Mouse (Mus musculus) right cerebral cortex, postnatal 25 days (tissue): ENCODE measurements at regions not wholly inside any gene's neighbourhood (a gene's known extent, or its start where the extent isn't known, plus 50 kb on each side); places are given as distances from the start of the nearest gene placed in this dataset.

Experiments
- DNase-seq: peaks from one replicate; pipeline ENCODE4 v3.0.0; 2022

DNA sequence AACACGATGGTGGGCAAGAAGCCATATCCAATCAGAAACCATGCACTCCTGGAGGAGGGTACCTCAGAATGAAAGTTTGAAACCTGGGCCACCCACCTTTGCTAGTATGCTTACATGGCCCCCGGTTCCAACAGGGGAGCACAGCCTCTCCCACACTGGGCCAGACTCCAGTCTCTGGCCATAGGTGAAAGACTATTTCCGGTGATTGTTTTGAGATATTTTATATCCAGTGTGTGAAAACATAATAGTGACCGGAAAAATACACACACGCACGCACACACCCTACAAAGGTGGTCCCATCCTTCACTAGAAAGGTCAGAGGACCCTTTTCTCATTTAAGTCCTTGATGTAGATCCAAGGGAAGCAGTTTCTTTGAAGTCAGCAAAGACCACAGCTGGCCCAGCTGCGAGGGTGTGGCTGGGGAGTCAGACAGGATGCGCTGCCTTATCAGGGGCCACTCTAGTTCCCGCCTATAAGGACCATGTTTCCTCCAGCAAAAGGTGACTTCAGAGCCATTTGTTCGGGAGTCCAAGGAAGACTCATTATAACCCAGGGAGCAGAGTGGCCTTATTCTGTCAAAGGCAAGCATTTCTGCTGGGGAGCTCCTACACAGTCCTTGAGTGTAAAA, 206.0 kb downstream of the Zfp36l1 start:
- DNase-seq, result no peak

- no peak for DNase-seq
Measured at GRCm38 (mm10) chr12:79905828-79906737, 206.7 kb downstream of the Zfp36l1 start.

DNA sequence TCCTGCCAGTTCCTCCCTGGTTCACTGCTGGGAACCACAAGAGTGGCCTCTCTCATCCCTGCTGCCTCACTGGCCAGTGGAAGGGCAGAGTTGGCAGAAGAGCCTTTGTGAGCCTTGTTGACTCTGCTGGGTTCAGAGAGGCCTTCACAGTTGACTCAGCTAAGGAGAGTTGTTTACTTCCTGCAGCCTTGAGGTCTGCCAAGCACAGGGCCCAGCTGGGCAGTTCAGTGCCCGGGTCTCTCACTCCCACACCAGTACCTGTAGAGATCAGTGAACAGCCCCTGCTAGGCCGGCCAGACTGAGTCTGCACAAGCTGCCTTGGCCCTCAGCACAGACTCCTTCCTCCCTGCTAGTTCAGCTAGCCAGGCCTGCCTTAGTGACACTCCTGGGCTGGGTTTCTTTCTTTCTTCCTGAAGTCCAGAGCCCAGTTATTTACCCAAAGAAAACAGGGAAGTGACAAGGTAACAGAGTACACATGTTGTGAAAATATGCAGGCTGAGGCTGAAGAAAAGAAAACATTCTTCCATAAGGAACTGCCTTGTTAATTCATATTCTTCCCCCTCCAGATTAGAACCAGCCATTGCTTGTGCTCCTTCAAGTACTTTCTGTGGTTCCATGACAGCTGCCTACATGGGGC, 207.8 kb downstream of the Zfp36l1 start:
- no peak for DNase-seq

- no peak for DNase-seq
Measured at GRCm38 (mm10) chr12:79902761-79903160, 210.1 kb downstream of the Zfp36l1 start.

- no peak for DNase-seq
Measured at GRCm38 (mm10) chr12:79902163-79902562, 210.7 kb downstream of the Zfp36l1 start.

GRCm38 (mm10) chr12:79898198-79898930, 214.4 kb downstream of the Zfp36l1 start:
- DNase-seq, result no peak

- DNase-seq, result no peak
Measured at GRCm38 (mm10) chr12:79895975-79896374, 216.8 kb downstream of the Zfp36l1 start.

- DNase-seq, result no peak
Measured at GRCm38 (mm10) chr12:79895324-79895723, 217.5 kb downstream of the Zfp36l1 start.

- no peak for DNase-seq
Measured at GRCm38 (mm10) chr12:79892871-79893270, 219.9 kb downstream of the Zfp36l1 start.

GRCm38 (mm10) chr12:79891942-79892341, 220.9 kb downstream of the Zfp36l1 start:
- DNase-seq, result no peak

- no peak for DNase-seq
Measured at GRCm38 (mm10) chr12:79890887-79891286, 221.9 kb downstream of the Zfp36l1 start.

DNA sequence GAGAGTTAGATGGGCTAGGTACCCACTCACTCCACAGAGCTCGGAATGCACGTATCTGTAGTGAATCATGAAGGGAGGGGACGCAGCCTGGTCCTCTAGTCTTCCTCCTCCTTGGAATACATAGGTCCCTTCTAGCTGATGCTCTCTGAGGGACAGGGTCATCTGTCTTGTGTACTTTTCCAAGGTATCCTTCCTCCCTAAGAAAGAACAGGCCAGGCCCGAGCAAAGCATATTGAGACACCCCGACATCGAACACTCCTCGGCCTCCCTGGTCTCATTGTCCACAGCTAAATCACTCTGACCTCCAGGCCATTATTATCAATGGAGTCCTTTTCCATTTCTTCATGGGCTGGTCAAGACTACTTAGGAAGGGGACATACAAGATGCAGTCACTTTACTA, 222.5 kb downstream of the Zfp36l1 start:
- DNase-seq, result no peak

- DNase-seq, result no peak
Measured at GRCm38 (mm10) chr12:79888812-79889211, 224.0 kb downstream of the Zfp36l1 start.

- no peak for DNase-seq
Measured at GRCm38 (mm10) chr12:79888086-79888485, 224.7 kb downstream of the Zfp36l1 start.

- DNase-seq, result no peak
Measured at GRCm38 (mm10) chr12:79887225-79887886, 225.5 kb downstream of the Zfp36l1 start.

GRCm38 (mm10) chr12:79886494-79886893, 226.3 kb downstream of the Zfp36l1 start:
- no peak for DNase-seq

- no peak for DNase-seq
Measured at GRCm38 (mm10) chr12:79885286-79885685, 227.5 kb downstream of the Zfp36l1 start.

DNA sequence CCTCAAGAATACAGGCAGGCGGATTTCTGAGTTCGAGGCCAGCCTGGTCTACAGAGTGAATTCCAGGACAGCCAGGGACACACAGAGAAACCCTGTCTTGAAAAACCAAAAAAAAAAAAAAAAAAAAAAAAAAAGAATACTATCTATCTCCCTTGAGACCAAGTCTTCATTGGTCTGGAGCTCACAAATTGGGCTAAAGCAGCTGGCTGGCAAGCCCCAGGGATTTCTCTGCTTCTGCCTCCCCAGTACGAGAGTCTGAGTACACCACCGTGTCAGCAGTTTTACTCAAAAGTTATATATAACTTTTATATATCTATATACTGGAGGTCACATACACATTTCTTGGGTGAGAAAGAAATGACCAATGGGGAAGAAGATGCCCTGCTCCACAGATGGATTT, 229.2 kb downstream of the Zfp36l1 start:
- no peak for DNase-seq

DNA sequence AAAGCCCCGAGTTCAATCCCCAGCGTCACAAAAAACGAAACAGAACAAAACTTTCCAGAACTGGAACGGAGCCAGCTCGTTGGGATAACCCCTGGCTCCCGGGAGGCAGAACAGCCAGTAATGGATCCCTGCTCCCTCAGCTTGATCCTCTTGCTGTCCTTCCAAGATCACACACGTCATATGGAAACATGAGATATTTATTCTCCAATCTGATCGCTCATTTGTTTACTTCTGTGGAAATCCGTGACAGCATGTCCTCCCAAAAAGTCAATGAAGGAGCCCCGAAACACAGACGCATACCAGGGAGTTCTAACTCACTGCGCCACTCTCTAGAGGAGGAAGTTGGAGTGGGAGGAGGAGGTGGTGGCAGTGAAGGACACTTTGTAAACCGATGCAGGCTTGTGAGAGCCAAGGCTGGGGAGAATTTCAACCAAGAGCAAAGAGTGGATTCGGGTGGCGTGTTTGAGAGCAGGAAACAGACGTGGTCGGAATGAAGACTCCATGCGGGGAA, 232.0 kb downstream of the Zfp36l1 start:
- DNase-seq, result no peak

DNA sequence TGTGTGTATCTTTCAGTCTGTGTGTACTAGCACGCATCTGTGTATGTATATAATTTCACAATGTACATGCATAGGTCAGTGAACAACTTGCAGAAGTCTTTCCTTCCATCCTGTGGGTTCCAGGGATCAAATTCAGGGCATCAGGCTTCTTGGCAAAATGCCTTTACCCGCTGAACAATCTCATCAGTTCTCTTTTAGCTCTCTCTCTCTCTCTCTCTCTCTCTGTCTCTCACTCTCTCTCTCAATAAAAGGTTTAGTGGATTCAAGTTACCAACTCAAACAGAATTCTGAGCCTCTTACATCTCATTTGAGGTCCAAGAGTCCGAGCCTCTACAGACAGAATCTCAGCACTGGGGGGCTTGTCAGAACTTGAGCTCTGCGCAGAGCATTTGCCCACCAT, 232.5 kb downstream of the Zfp36l1 start:
- no peak for DNase-seq

GRCm38 (mm10) chr12:79879918-79880273, 232.9 kb downstream of the Zfp36l1 start:
- DNase-seq, result no peak
